Mouse (Mus musculus): ENCODE measurements around the gene Nmnat3.

Gene Nmnat3

GRCm38 (mm10) chr9:98311316-98311965 lies 24.2 kb downstream of the Nmnat3 start:
- no peak for DNase-seq (ENCODE audit: low read depth, low spot score)

- DNase-seq (ENCODE audit: low read depth, low spot score): no peak
Observed at GRCm38 (mm10) chr9:98312622-98313374, 25.6 kb downstream of the Nmnat3 start.

GRCm38 (mm10) chr9:98313587-98313986 lies 26.4 kb downstream of the Nmnat3 start:
- DNase-seq (ENCODE audit: low read depth, low spot score): no peak

- no peak for DNase-seq (ENCODE audit: low read depth, low spot score)
Observed at GRCm38 (mm10) chr9:98314059-98314650, 26.9 kb downstream of the Nmnat3 start.

- DNase-seq (ENCODE audit: low read depth, low spot score): peak; percentile 78
Observed at GRCm38 (mm10) chr9:98317897-98318296, 30.7 kb downstream of the Nmnat3 start.

- peak; percentile 50 for DNase-seq (ENCODE audit: low read depth, low spot score)
Observed at GRCm38 (mm10) chr9:98318875-98319274, 31.6 kb downstream of the Nmnat3 start.

GRCm38 (mm10) chr9:98320785-98321184 lies 33.5 kb downstream of the Nmnat3 start:
- DNase-seq (ENCODE audit: low read depth, low spot score): no peak

- DNase-seq (ENCODE audit: low read depth, low spot score): no peak
Observed at GRCm38 (mm10) chr9:98326088-98326487, 38.9 kb downstream of the Nmnat3 start.

GRCm38 (mm10) chr9:98328415-98329176 lies 41.4 kb downstream of the Nmnat3 start:
- no peak for DNase-seq (ENCODE audit: low read depth, low spot score)

- no peak for DNase-seq (ENCODE audit: low read depth, low spot score)
Observed at GRCm38 (mm10) chr9:98329274-98330105, 42.3 kb downstream of the Nmnat3 start.

GRCm38 (mm10) chr9:98333219-98333754 lies 46.1 kb downstream of the Nmnat3 start:
- no peak for DNase-seq (ENCODE audit: low read depth, low spot score)

- DNase-seq (ENCODE audit: low read depth, low spot score): no peak
Observed at GRCm38 (mm10) chr9:98337881-98338769, 50.9 kb downstream of the Nmnat3 start.

- no peak for DNase-seq (ENCODE audit: low read depth, low spot score)
Observed at GRCm38 (mm10) chr9:98339971-98340370, 52.7 kb downstream of the Nmnat3 start.

- no peak for DNase-seq (ENCODE audit: low read depth, low spot score)
Observed at GRCm38 (mm10) chr9:98340427-98340826, 53.2 kb downstream of the Nmnat3 start.

GRCm38 (mm10) chr9:98345840-98346239 lies 58.6 kb downstream of the Nmnat3 start:
- DNase-seq (ENCODE audit: low read depth, low spot score): no peak

- no peak for DNase-seq (ENCODE audit: low read depth, low spot score)
Observed at GRCm38 (mm10) chr9:98346240-98346639, 59.0 kb downstream of the Nmnat3 start.

GRCm38 (mm10) chr9:98347021-98347420 lies 59.8 kb downstream of the Nmnat3 start:
- no peak for DNase-seq (ENCODE audit: low read depth, low spot score)

GRCm38 (mm10) chr9:98350318-98351144 lies 63.3 kb downstream of the Nmnat3 start:
- DNase-seq (ENCODE audit: low read depth, low spot score): peak; percentile 42

GRCm38 (mm10) chr9:98352332-98352731 lies 65.1 kb downstream of the Nmnat3 start:
- DNase-seq (ENCODE audit: low read depth, low spot score): no peak

All from ES-CJ7 (cell line).